Mouse (Mus musculus) fibroblast of lung, adult 2 months (primary cell): ENCODE results near the gene Svip.

Experiments
- DNase-seq: peaks from one replicate; pipeline ENCODE4 v3.0.0-alpha.2; 2011; ENCODE audit warnings: low read depth

Gene Svip

GRCm38 (mm10) chr7:51962219-51962952 is 43.4 kb downstream of the Svip start:
- no peak for DNase-seq

- no peak for DNase-seq
These were observed 45.0 kb downstream of the Svip start for GRCm38 (mm10) chr7:51960698-51961374.

- no peak for DNase-seq
These were observed 48.1 kb downstream of the Svip start for GRCm38 (mm10) chr7:51957766-51958165.

GRCm38 (mm10) chr7:51955424-51956041 is 50.3 kb downstream of the Svip start:
- DNase-seq, result no peak
